Mouse (Mus musculus) forelimb bud, embryonic 11.5 days (tissue): ENCODE results near the gene Itgb7.

Source experiments
- DNase-seq: peaks from one replicate; pipeline ENCODE4 v3.0.0-alpha.2; 2012; ENCODE audit warnings: low read depth, low spot score

Itgb7 gene

DNA sequence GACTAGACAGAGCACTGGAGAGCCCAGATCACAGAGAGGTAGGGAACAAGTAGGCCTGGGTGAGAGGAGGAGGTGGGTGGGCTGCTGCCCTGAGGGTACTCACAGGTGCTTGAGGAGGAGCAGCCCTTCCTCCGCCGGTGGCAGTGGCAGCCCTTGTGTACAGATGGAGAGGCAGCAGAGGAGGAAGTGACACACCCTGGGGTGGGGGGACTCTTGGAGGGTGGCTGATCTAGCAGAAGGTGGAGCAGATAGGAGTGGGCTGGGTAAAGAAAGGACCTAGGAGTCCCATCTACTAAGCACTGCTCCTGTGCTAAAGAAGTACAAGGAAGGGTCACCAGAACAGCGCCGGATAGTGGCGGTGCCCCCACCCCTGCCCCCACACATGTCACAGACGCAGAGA is at the start of gene Itgb7:
Itgb7 (minus strand) TSS at position 197 of the 400 bp plus-strand sequence.
- DNase-seq, result no peak

GRCm38 (mm10) chr15:102280623-102281022 is 48.9 kb upstream of the Itgb7 start:
- DNase-seq, result no peak

- DNase-seq, result no peak
Observed at GRCm38 (mm10) chr15:102279783-102280520, 48.2 kb upstream of the Itgb7 start.

- DNase-seq, result peak; percentile 90
Observed at GRCm38 (mm10) chr15:102279092-102279782, 47.5 kb upstream of the Itgb7 start, which contains the start of gene Mfsd5. Gene Mfsd5 (plus strand): TSS chr15:102279454.

GRCm38 (mm10) chr15:102278726-102279091 is 47.0 kb upstream of the Itgb7 start:
- no peak for DNase-seq

GRCm38 (mm10) chr15:102273982-102274716 is 42.4 kb upstream of the Itgb7 start:
- DNase-seq, result no peak

DNA sequence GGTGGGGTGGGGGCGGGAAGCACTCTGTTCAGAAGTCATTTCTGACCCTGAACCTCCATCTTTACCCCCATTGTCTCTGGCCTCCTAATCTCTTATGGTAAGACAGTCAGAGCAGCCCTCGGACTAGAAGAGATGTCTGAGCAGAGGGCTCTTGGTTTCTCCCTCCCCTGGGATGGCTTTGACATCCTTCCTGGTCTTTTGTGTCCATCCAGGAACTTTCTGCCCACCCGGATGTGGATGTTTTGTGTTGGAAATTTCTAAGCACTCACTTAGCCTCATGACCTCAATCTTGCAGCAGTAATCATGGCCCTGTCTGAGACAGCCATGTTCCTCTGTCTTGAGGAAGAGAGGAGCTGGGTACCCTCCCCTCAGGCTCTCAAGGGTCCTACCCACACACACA is 39.7 kb upstream of the Itgb7 start:
- DNase-seq, result no peak

- no peak for DNase-seq
Observed at GRCm38 (mm10) chr15:102270274-102270960, 38.7 kb upstream of the Itgb7 start, which contains the start of gene Gm9918. Gene Gm9918 (plus strand): TSS chr15:102270563.

DNA sequence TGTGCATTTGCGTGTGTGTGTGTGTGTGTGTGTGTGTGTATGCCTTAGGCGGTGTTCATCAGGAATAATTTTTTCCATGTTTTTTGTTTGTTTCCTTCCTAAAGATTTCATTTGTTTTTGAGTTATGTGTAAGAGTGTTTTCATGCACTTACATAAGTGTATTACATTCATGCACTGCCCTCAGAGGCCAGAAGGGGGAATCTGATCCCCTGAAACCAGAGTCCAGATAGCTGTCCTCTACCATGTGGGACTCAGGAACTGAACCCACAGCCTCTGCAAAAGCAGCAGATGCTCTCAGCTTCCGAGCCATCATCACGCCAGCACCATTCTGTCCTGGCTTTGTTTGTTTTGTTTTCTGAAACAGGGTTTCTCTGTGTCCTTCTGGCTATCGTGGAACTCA is 33.8 kb upstream of the Itgb7 start:
- no peak for DNase-seq

GRCm38 (mm10) chr15:102263037-102263436 is 31.3 kb upstream of the Itgb7 start:
- no peak for DNase-seq

GRCm38 (mm10) chr15:102262582-102262981 is 30.8 kb upstream of the Itgb7 start:
- no peak for DNase-seq

- DNase-seq, result no peak
Observed at GRCm38 (mm10) chr15:102258581-102259253, 27.0 kb upstream of the Itgb7 start.

DNA sequence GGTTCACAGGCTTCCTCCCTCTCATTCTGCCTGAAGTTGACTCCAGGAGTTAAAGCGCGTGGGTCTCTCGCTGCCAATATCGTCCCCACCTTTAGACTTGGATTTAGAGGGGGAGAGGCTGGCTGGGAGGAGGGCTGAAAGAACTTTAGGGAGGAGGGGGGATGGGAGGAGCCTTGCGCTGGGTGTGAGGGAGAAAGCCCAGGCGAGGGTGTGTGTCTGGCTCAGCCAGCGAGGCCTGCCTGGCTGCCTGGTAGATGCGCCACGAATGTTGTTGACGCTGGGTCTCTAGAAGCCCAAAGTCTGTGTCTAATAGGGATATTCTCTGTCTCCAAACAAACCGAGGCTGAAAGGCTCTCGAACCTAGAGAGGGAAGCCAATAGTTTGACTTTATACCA is 26.3 kb upstream of the Itgb7 start:
- no peak for DNase-seq

DNA sequence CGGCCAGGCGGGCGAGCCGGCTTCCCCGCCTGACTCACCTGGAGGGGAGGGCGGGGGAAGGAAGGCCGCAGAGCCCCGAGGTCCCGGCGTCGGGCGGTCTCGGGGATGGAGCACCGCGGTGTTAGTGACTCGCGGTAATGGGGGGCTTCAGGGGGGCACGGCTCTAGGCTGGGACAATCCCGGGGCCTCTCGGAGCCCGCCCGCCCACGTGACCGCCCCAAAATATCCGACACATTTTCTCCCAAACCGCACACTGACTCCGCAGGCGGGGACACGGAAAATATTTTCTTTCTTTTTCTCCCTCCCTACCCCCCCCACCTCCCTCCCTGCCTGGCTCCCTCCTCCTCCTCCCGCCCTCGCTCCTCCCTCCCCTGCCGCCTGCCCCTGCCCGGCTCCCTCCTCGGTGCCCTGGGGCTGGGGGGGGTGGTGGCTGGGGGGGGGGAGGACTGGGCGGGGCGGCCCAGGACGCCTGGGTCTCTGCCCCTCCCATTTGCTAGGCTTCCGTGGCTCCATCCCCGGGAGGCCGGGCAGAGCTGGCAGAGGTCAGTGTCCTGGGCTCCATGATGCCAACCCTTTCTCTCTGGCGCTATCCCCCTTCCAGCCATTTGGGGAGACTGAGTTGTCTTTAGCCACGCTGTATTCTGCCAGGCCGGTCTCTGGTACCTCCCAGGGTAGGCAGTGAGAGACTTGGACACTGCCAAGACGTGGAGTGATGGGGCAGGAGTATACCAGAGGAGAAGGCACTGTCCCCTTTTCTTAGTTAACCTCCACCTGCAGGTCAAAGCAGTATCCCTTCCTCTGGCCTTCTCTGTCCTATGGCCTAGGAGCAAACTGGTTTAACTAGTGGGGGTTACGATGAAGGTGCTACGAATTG is 25.7 kb upstream of the Itgb7 start, which contains the start of gene Rarg:
Rarg (minus strand) TSS at position 316 of the 874 bp plus-strand sequence.
- no peak for DNase-seq

DNA sequence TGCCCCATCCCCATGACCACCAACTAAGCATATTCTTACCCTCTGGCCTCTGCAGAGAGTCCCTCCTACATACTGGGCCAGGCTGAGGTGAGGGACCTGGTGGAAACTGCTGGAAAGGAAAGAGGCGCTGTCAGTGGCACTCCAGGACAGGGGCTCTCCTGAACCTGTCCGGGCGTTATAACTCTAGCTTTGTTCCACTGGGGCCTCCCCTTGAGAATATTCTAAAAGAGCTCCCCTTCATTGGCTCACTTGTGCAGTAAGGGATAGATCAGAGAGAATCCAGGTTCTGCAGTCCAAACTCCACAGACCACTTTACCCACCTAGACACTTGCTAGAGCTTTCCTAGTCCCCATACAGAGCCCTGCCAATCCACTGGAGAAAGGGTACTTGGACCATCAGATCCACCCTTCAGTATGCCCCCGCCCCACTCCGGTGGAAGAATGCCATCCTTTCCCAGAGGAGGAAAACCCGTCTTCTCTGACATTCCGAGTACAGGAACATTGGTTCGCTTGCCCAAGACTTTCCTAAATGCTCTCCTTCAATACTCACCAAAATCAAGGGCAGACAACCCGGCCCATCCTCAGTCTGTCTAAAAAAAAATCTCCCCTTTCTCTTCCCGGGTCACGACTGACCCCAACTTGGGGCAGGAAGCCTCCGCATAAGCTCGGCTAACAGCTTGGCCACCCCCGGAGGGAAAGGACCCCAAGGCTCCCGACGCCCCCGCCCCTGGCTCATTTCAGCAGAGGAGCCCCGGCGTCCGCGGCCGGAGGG is 24.9 kb upstream of the Itgb7 start:
- DNase-seq, result no peak

DNA sequence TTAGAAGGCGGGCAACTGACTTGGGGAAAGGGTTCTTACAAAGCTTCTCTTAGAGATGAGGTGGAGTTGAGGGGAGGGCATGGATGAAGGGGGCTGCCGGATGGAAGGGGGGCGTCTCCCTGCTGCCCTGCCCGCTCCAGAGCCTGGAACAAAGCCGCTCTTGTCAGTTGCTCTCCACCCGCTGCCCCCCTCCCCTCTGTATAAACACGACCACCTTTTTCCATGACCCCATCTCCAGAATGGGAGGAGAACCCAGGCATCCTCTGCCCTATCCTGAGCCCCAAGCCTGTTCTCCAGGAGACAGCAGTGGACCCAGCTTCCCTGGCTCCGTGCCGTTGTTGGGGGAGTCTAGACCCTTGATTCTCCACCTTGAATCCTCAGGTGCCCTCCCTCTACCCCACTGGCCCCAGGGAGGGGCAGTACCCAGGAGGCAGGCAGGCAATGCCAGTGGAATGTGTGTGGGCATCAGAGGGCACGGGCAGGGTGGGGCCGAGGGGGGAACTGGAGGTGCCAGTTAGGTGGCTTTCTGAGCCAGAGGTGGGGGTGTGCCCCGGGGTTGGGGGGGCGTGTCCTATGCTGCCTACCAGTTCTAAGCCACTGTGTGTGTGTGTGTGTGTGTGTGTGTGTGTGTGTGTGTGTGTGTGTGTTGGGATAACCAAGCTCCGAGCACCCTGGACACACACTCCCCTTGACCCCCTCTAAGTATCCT is 24.0 kb upstream of the Itgb7 start:
- no peak for DNase-seq

DNA sequence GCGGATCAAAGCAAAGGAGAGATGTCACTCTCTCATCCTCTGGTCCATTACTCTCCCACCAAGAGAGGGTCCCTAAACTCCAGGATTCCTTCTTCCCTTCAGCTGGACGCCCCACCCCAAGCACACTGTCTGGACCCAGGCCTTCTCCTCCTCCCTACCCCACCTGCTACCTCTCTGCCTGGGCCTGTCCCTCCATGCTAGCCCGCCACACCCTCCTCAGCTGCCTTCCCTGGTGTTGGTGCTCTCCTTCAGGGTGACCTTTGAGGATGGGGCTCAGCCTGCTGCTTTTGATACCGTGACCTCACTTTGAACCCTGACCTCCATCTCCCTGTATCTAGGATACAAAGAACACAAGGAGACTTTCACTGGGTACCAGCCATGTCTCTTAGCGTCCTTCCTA is 18.8 kb upstream of the Itgb7 start:
- no peak for DNase-seq

GRCm38 (mm10) chr15:102249967-102250366 is 18.2 kb upstream of the Itgb7 start:
- DNase-seq, result no peak

DNA sequence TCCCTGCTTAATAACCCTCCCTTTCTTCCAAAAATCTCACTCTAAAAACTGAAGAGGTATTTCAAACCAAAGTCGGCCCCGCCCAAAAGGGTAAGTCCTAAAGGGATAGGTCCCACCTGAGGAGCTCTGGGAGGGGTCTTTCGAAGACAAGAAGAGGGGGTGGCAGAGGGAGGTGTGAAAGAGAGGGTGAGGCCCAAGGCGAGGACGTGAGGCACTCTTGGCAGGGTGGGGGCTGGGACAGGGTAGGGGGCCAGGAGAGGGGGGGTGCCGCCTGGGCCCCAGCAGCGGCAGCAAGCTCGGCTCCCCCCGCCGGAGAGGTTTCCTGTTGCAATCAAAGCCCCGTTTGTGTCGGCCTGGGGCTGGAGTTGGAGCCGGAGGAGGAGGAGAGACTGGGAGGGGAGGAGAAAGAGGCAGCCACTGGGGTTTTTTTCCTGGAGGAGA is 17.5 kb upstream of the Itgb7 start:
- DNase-seq, result peak; percentile 77
